Mouse (Mus musculus): ENCODE measurements around the gene St6galnac1. TPM values are rescaled to one million over a fixed set of nuclear protein-coding genes. Genes with fewer than 3 reads are reported as not detected.
A peak's percentile ranks its signal among the peaks of the same experiment; 100 is the strongest.

The St6galnac1 gene
- total and polyA plus RNA-seq, 3 experiments: not detected

DNA sequence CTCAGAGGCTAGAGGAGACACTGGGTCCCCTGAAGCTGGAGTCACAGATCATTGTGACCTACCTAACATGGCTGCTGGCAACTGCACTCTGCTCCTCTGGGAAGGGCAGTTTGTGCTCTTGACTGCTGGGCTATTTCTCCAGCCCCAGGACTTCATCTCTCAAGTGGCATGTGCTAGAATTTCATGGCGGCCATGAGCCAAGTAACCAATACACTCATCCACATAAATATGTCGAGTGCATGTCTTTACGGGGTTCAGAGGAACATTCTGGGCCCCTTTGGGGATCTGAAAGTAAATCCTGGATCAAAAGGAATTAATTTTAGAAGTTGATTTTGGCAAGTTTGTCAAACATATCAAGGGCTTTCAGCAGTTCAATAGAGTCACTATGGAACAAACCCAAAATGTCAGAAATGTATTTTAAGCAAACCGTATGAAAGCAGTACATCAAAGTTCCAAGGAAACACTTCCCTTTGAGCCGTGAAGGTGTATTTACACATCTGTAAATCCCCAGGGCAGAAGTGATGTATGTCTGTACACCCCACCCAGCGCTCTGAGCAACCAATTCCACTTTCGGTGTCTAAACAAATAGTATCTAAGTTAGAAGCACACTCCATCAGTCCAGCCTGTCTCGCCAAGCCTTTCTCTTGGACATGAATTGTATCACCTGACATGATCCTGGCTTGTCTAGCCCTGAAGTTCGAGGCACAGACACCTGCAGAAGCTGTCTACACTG lies 45.9 kb downstream of the St6galnac1 start:
- intact Hi-C loops (cut with DNase I): no loop called here
- TF ChIP-seq POLR2A (IDR thresholded peaks at IDR 0.05; ENCODE audit: insufficient read depth, low read depth, low read length) (no peak), CTCF (IDR thresholded peaks at IDR 0.05) (no peak), EP300 (IDR thresholded peaks at IDR 0.05; ENCODE audit: insufficient read depth, low read depth, low read length) (no peak)

GRCm38 (mm10) chr11:116726156-116726555 lies 49.2 kb downstream of the St6galnac1 start:
- H3K27me3 ChIP-seq (ENCODE audit: control insufficient read depth, insufficient read depth, low read length): no peaks in the 10 kb centered on the region
- intact Hi-C loops (cut with DNase I): no loop called here
- no peak overlapping the region for H3K27ac ChIP-seq
- H3K79me2 ChIP-seq (replicated peaks; ENCODE audit: control insufficient read depth, insufficient read depth, low read length): no peaks in the 10 kb centered on the region
- no peak overlapping the region for H3K4me3 ChIP-seq
- no peaks in the 10 kb centered on the region for H3K36me3 ChIP-seq (ENCODE audit: control insufficient read depth, insufficient read depth, low read length)
- WGBS: 79% methylated on average over 3 of the region's 3 CpGs
- H3K4me1 ChIP-seq (ENCODE audit: control insufficient read depth, insufficient read depth, low read length): peaks cover 5% of the 10 kb centered on the region
- TF ChIP-seq CTCF (IDR thresholded peaks at IDR 0.05) (no peak), EP300 (IDR thresholded peaks at IDR 0.05; ENCODE audit: insufficient read depth, low read depth, low read length) (no peak), POLR2A (IDR thresholded peaks at IDR 0.05; ENCODE audit: insufficient read depth, low read depth, low read length) (no peak)
- DNase-seq: no peak
- H3K9ac ChIP-seq (ENCODE audit: low read depth, low read length): no peak overlapping the region

More for the DNA sequence above, 45.9 kb downstream of the St6galnac1 start:
- no peaks in the 10 kb centered on the region for H3K36me3 ChIP-seq (ENCODE audit: control insufficient read depth, insufficient read depth, low read length)
- H3K4me3 ChIP-seq: no peak overlapping the region
- no peak overlapping the region for H3K27ac ChIP-seq
- H3K9ac ChIP-seq (ENCODE audit: low read depth, low read length): no peak overlapping the region
- H3K79me2 ChIP-seq (replicated peaks; ENCODE audit: control insufficient read depth, insufficient read depth, low read length): no peaks in the 10 kb centered on the region
- H3K27me3 ChIP-seq (ENCODE audit: control insufficient read depth, insufficient read depth, low read length): no peaks in the 10 kb centered on the region
- no peak for DNase-seq
- WGBS: 76% methylated on average over 9 of the region's 9 CpGs
- H3K4me1 ChIP-seq (ENCODE audit: control insufficient read depth, insufficient read depth, low read length): no peaks in the 10 kb centered on the region

DNA sequence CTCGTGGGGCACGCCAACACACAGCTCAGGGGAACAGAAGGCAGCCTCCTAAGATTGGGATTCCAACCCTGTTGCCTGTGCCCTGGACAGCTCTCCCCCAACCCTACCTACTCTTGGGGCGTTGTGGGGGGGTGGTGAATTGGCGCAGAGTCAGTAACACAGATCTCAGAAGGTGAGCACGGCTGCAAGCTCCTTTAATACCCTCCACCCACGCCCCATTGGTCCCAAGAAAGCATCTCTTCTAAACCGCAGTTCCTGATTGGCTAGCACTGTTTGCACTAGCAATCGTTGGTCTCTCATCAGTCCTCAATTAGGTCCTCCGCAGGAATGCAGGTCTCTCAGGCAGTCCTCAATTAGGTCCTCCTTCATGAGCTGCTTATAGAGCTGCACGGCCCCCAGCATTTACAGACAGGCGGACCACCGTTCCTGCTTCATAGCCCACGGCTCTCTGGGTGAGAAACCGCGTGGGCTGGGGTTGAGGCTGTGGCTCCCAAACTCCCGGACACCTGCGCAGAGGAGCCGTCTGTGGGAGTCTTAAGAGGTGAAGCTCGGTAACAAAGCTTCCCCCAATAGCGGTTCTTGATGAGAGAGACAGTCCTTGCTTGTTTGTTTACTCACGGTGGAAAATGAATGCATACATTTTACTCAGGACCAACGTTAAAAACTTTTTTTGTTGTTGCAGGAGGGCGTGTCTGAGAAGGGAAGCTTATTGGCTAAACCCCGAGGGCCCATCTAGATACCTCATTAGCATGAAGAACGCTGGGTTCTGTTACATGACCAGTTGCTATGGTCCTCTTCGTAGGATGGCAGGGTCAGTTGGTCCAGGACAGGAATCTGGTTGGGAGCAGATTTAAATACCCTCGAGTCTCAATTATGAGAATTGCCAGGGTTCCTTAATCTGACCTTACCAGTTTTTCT lies 50.0 kb downstream of the St6galnac1 start:
- intact Hi-C loops (cut with DNase I): no loop called here
- H3K36me3 ChIP-seq (ENCODE audit: control insufficient read depth, insufficient read depth, low read length): no peaks in the 10 kb centered on the region
- no peak overlapping the region for H3K27ac ChIP-seq
- no peaks in the 10 kb centered on the region for H3K79me2 ChIP-seq (replicated peaks; ENCODE audit: control insufficient read depth, insufficient read depth, low read length)
- peaks cover 5% of the 10 kb centered on the region for H3K4me1 ChIP-seq (ENCODE audit: control insufficient read depth, insufficient read depth, low read length)
- WGBS: 39% methylated on average over 27 of the region's 27 CpGs
- H3K27me3 ChIP-seq (ENCODE audit: control insufficient read depth, insufficient read depth, low read length): no peaks in the 10 kb centered on the region
- no peak overlapping the region for H3K9ac ChIP-seq (ENCODE audit: low read depth, low read length)
- TF ChIP-seq POLR2A (IDR thresholded peaks at IDR 0.05; ENCODE audit: insufficient read depth, low read depth, low read length): no peak
- TF ChIP-seq CTCF (IDR thresholded peaks at IDR 0.05): no peak
- no peak overlapping the region for H3K4me3 ChIP-seq
- DNase-seq: no peak

- no peak overlapping the region for H3K9ac ChIP-seq (ENCODE audit: low read depth, low read length)
- TF ChIP-seq CTCF (IDR thresholded peaks at IDR 0.05) (no peak), POLR2A (IDR thresholded peaks at IDR 0.05; ENCODE audit: insufficient read depth, low read depth, low read length) (no peak), EP300 (IDR thresholded peaks at IDR 0.05; ENCODE audit: insufficient read depth, low read depth, low read length) (no peak)
- 76% methylated on average over 5 of the region's 5 CpGs for WGBS
- H3K27ac ChIP-seq: no peak overlapping the region
- H3K36me3 ChIP-seq (ENCODE audit: control insufficient read depth, insufficient read depth, low read length): no peaks in the 10 kb centered on the region
- intact Hi-C loops (cut with DNase I): no loop called here
- H3K4me1 ChIP-seq (ENCODE audit: control insufficient read depth, insufficient read depth, low read length): peaks cover 5% of the 10 kb centered on the region
- DNase-seq: no peak
- H3K27me3 ChIP-seq (ENCODE audit: control insufficient read depth, insufficient read depth, low read length): no peaks in the 10 kb centered on the region
- no peaks in the 10 kb centered on the region for H3K79me2 ChIP-seq (replicated peaks; ENCODE audit: control insufficient read depth, insufficient read depth, low read length)
- no peak overlapping the region for H3K4me3 ChIP-seq
Measured at GRCm38 (mm10) chr11:116723064-116723463, 52.2 kb downstream of the St6galnac1 start.

- intact Hi-C loops (cut with DNase I): no loop called here
- Histone ChIP-seq H3K79me2 (replicated peaks; ENCODE audit: control insufficient read depth, insufficient read depth, low read length) (no peaks in the 10 kb centered on the region), H3K4me3 (no peak overlapping the region), H3K9ac (ENCODE audit: low read depth, low read length) (no peak overlapping the region), H3K4me1 (ENCODE audit: control insufficient read depth, insufficient read depth, low read length) (peaks cover 5% of the 10 kb centered on the region), H3K27me3 (ENCODE audit: control insufficient read depth, insufficient read depth, low read length) (no peaks in the 10 kb centered on the region), H3K27ac (peak overlapping the region; percentile 54), H3K36me3 (ENCODE audit: control insufficient read depth, insufficient read depth, low read length) (no peaks in the 10 kb centered on the region)
- TF ChIP-seq POLR2A (IDR thresholded peaks at IDR 0.05; ENCODE audit: insufficient read depth, low read depth, low read length) (peak; percentile 42; the same call in 1 of the 2 replicates), CTCF (IDR thresholded peaks at IDR 0.05) (no peak), EP300 (IDR thresholded peaks at IDR 0.05; ENCODE audit: insufficient read depth, low read depth, low read length) (0 out of 2 replicates have a peak, but pooled peaks have one; percentile 41)
- peak in 1 of 2 experiments; percentile 19 for DNase-seq
- WGBS: 39% methylated on average over 9 of the region's 9 CpGs
Measured at GRCm38 (mm10) chr11:116721548-116722271, 53.6 kb downstream of the St6galnac1 start.
